9 mouse cellular contexts compared by ENCODE assay signal in the genomic region with DNA sequence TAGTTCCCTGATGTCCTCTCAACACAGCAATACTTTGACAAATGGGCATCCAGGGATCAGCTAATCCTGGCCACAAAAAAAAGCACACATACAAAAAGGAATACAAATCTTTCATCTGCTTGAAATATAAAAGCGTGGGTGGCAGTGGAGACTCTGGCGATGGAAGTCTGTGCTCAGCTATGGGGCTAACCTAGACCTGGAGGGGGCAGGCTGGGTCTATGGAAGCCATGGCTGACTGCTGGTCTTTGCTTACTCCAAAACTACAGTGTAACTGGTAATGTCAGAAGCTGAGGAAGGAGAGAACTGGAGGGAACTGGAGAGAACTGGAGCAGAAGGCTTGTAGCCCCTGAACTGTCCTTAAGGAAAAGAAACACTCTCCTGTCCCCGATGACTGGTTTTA.
DNase-seq lines count a peak whose midpoint lies in the region; ATAC-seq and TF ChIP-seq lines count a peak whose summit lies in the region.
"Had no signal": no experiment of that assay in that cellular context is flagged by ENCODE, and none has a peak within 500 bp of the region (broad histone marks: within the 10 kb centered on the region; RNA-seq: fewer than 3 reads in every experiment).

No protein-coding gene starts in this region.

- H3K4me3 ChIP-seq in left cerebral cortex, adult 2 months, result no peak overlapping the region; the same call in 1 of the 2 replicates
- H3K4me3 ChIP-seq in embryonic facial prominence, embryonic 15.5 days (replicated peaks), result no peak overlapping the region
- H3K4me3 ChIP-seq in hindbrain, embryonic 15.5 days, result no peak overlapping the region
- H3K4me3 ChIP-seq in olfactory bulb, adult 2 months (ENCODE audit: insufficient read depth, low read depth, low read length), result no peak overlapping the region
- H3K4me3 ChIP-seq: erythroblast, embryonic 14.5 days; liver, embryonic 15.5 days had no signal

- no peak for TF ChIP-seq POLR2A in olfactory bulb, adult 2 months (IDR thresholded peaks at IDR 0.05; ENCODE audit: insufficient read depth, low read depth, low read length)

- ATAC-seq in embryonic facial prominence, embryonic 15.5 days (ENCODE audit: insufficient number of reproducible peaks, low FRiP score, low TSS enrichment, low read depth), result no peak
- no peak for ATAC-seq in hindbrain, embryonic 15.5 days (ENCODE audit: low FRiP score, low read depth)

- H3K4me1 ChIP-seq in embryonic facial prominence, embryonic 15.5 days, result peaks cover 69% of the 10 kb centered on the region
- H3K4me1 ChIP-seq in hindbrain, embryonic 15.5 days (replicated peaks), result peaks cover 69% of the 10 kb centered on the region
- H3K4me1 ChIP-seq in olfactory bulb, adult 2 months (ENCODE audit: control insufficient read depth, insufficient read depth, low read length), result peaks cover 56% of the 10 kb centered on the region

- H3K4me2 ChIP-seq in embryonic facial prominence, embryonic 15.5 days (replicated peaks), result no peak overlapping the region
- H3K4me2 ChIP-seq in hindbrain, embryonic 15.5 days, result peak overlapping the region; percentile 54
- H3K4me2 ChIP-seq: liver, embryonic 15.5 days had no signal

- no peaks in the 10 kb centered on the region for H3K36me3 ChIP-seq in embryonic facial prominence, embryonic 15.5 days
- H3K36me3 ChIP-seq in hindbrain, embryonic 15.5 days, result no peaks in the 10 kb centered on the region
- H3K36me3 ChIP-seq: liver, embryonic 15.5 days had no signal

- peak overlapping the region; percentile 57; the same call in 1 of the 2 replicates for H3K27ac ChIP-seq in left cerebral cortex, adult 2 months
- H3K27ac ChIP-seq in embryonic facial prominence, embryonic 15.5 days (replicated peaks), result 0 out of 2 replicates have a peak overlapping the region, but pooled peaks have one; percentile 23
- peak overlapping the region; percentile 82 for H3K27ac ChIP-seq in hindbrain, embryonic 15.5 days (replicated peaks)
- H3K27ac ChIP-seq in olfactory bulb, adult 2 months (ENCODE audit: insufficient read depth, low read depth, low read length), result peak overlapping the region; percentile 23; the same call in 1 of the 2 replicates
- H3K27ac ChIP-seq: liver, embryonic 15.5 days had no signal

- WGBS in embryonic facial prominence, embryonic 15.5 days, result 49% methylated on average over 3 of the region's 3 CpGs
- 48% methylated on average over 3 of the region's 3 CpGs for WGBS in hindbrain, embryonic 15.5 days
- 48% methylated on average over 3 of the region's 3 CpGs for WGBS in olfactory bulb, adult 2 months

- TF ChIP-seq CTCF in left cerebral cortex, adult 2 months (IDR thresholded peaks at IDR 0.05), result no peak; the same call in none of the 2 replicates
- TF ChIP-seq CTCF in olfactory bulb, adult 2 months (IDR thresholded peaks at IDR 0.05; ENCODE audit: insufficient read depth, low read depth, low read length), result no peak

- DNase-seq in left cerebral cortex, adult 2 months (ENCODE audit: extremely low spot score in 1 of 2, low spot score in 2 of 2), result no peak
- DNase-seq in left cerebral cortex, adult 18-20 months (ENCODE audit: low spot score in 2 of 2), result no peak
- no peak for DNase-seq in cerebellum, adult 11-12 months
- DNase-seq in ovary, postnatal 10 days (ENCODE audit: low spot score), result no peak

- intact Hi-C loops in left cerebral cortex, adult 2 months (cut with DNase I), result no loop called here

- no peaks in the 10 kb centered on the region for H3K9me3 ChIP-seq in embryonic facial prominence, embryonic 15.5 days (replicated peaks)
- H3K9me3 ChIP-seq in hindbrain, embryonic 15.5 days, result no peaks in the 10 kb centered on the region
- H3K9me3 ChIP-seq: liver, embryonic 15.5 days had no signal

- H3K27me3 ChIP-seq in embryonic facial prominence, embryonic 15.5 days, result peaks cover 23% of the 10 kb centered on the region
- H3K27me3 ChIP-seq in hindbrain, embryonic 15.5 days, result peaks cover 13% of the 10 kb centered on the region

- no peak overlapping the region for H3K9ac ChIP-seq in embryonic facial prominence, embryonic 15.5 days
- 0 out of 2 replicates have a peak overlapping the region, but pooled peaks have one; percentile 9 for H3K9ac ChIP-seq in hindbrain, embryonic 15.5 days
- H3K9ac ChIP-seq: liver, embryonic 15.5 days had no signal

Comparison
In these comparisons a context has a peak if more than half of its experiments do, and no peak if none do; other contexts are left out.
1. H3K27ac ChIP-seq: peak in every context shown above with its lines; median percentile 82 in hindbrain, embryonic 15.5 days; 57 in left cerebral cortex, adult 2 months; 23 in embryonic facial prominence, embryonic 15.5 days; 23 in olfactory bulb, adult 2 months.